Mouse (Mus musculus): ENCODE data around the gene Flrt2.

DNA sequence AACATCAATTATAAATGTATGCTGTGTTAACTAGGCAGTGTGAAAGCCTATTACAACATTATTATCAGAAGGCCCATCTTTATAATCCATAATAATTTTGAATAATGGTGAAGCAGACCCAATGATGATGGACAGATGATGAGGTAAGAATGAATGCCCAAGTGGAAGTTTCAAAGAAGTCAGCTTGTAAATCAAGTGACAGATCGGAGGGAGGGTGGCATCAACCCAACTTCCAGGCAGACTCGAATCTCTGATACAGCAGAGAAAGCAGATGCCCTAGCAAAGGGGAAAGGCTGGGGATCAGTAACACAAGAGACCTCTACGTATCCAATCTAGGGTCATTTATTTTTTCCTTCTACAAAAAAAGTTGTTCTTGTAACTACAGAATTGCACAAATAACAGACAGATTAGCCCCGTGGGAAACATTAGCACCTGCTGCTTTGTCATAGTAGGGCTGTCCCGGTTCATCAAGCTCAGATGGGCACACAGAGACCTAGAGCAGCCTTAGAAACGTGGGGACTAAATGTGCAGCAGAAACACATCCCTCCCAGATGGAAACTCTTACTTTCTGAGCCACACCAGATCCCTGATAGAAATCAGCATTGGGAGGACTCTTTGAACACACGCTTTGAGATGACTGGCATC is 46.6 kb downstream of the Flrt2 start:
- no peak for TF ChIP-seq SMC3 (IDR thresholded peaks at IDR 0.05; ENCODE audit: low read depth, low read length)
- TF ChIP-seq POLR2A (IDR thresholded peaks at IDR 0.05; ENCODE audit: low read depth, low read length): no peak
- TF ChIP-seq CTCF (conservative IDR thresholded peaks at IDR 0.05 in 1 of 2, IDR thresholded peaks at IDR 0.05 in 1 of 2; ENCODE audit: low read depth in 2 of 2, low read length in 2 of 2): no peak
- no peak for TF ChIP-seq RAD21 (IDR thresholded peaks at IDR 0.05; ENCODE audit: low read depth, low read length)
- no peak for TF ChIP-seq TBP (conservative IDR thresholded peaks at IDR 0.05; ENCODE audit: low read depth, low read length)
- no peak for TF ChIP-seq UBTF (IDR thresholded peaks at IDR 0.05; ENCODE audit: low read depth, low read length)
- no peak for TF ChIP-seq ZNF384 (IDR thresholded peaks at IDR 0.05; ENCODE audit: low read depth, low read length)
- TF ChIP-seq MAX (IDR thresholded peaks at IDR 0.05; ENCODE audit: low read length): no peak
- TF ChIP-seq TCF12 (IDR thresholded peaks at IDR 0.05; ENCODE audit: low read depth, low read length): no peak
- no peak for TF ChIP-seq USF2 (conservative IDR thresholded peaks at IDR 0.05; ENCODE audit: low read depth, low read length)
- no peak for TF ChIP-seq CHD2 (IDR thresholded peaks at IDR 0.05; ENCODE audit: low read length)
- no peak for TF ChIP-seq EP300 (IDR thresholded peaks at IDR 0.05; ENCODE audit: low read length)
- no peak for TF ChIP-seq CHD1 (IDR thresholded peaks at IDR 0.05; ENCODE audit: low read depth, low read length)
- TF ChIP-seq NRF1 (IDR thresholded peaks at IDR 0.05; ENCODE audit: low read depth, low read length): no peak
